Mouse (Mus musculus) MEL (cell line): ENCODE results near the gene Sgms1. TPM values are rescaled to one million over a fixed set of nuclear protein-coding genes. Genes with fewer than 3 reads are reported as not detected.

Source experiments
- DNase-seq: peaks from one replicate; pipeline ENCODE4 v3.0.0; 2011; ENCODE audit warnings: low read depth, low spot score
- H3K27ac ChIP-seq: 2 replicates; pipeline ENCODE4 v1.5.1; 2012; ENCODE audit warnings: low read depth, mild to moderate bottlenecking, control low read depth, low read length, moderate library complexity; ENCODE audit not compliant: control insufficient read depth
- H3K27me3 ChIP-seq, 2 experiments: fragments of 150-350 bp in 1 of 2; sonication (generic) in 1 of 2; 2 replicates each; pipeline ENCODE4 v1.6.1; 2012; ENCODE audit warnings: low read length in 2 of 2, mild to moderate bottlenecking in 2 of 2, improper control_type of control experiment in 1 of 2, moderate library complexity in 1 of 2; ENCODE audit not compliant: insufficient read depth in 2 of 2, control insufficient read depth in 1 of 2
- H3K36me3 ChIP-seq, 2 experiments: 2 replicates each; pipeline ENCODE4 v1.6.1; 2012 to 2014; ENCODE audit warnings: low read length in 2 of 2, improper control_type of control experiment in 1 of 2, inconsistent platforms in 1 of 2, mild to moderate bottlenecking in 1 of 2; ENCODE audit not compliant: insufficient read depth in 2 of 2, control insufficient read depth in 1 of 2
- H3K4me1 ChIP-seq, 2 experiments: fragments of 150-350 bp in 1 of 2; sonication (generic) in 1 of 2; 2 replicates each; pipeline ENCODE4 v1.6.1; 2012; ENCODE audit warnings: low read length in 2 of 2, improper control_type of control experiment in 1 of 2, mild to moderate bottlenecking in 1 of 2; ENCODE audit not compliant: insufficient read depth in 2 of 2, control insufficient read depth in 1 of 2
- H3K4me3 ChIP-seq, 2 experiments: fragments of 150-350 bp in 1 of 2; sonication (generic) in 1 of 2; 2 replicates each; pipeline ENCODE4 v1.5.1; 2012; ENCODE audit warnings: low read depth in 2 of 2, low read length in 2 of 2, mild to moderate bottlenecking in 2 of 2, moderate library complexity in 2 of 2, control low read depth in 1 of 2, improper control_type of control experiment in 1 of 2; ENCODE audit not compliant: control insufficient read depth in 1 of 2, insufficient read depth in 1 of 2
- H3K79me2 ChIP-seq: 2 replicates; pipeline ENCODE4 v1.6.1; 2012; ENCODE audit warnings: mild to moderate bottlenecking, low read length, moderate library complexity; ENCODE audit not compliant: control insufficient read depth, poor library complexity, insufficient read depth
- H3K9ac ChIP-seq: 2 replicates; pipeline ENCODE4 v1.6.1; 2012; ENCODE audit warnings: low read depth, mild to moderate bottlenecking, control low read depth, low read length, moderate library complexity; ENCODE audit not compliant: control insufficient read depth, poor library complexity, severe bottlenecking
- H3K9me3 ChIP-seq: fragments of 150-350 bp; sonication (generic); replicated peaks from 2 replicates; pipeline ENCODE4 v1.6.1; 2012; ENCODE audit warnings: mild to moderate bottlenecking, low read length, improper control_type of control experiment, moderate library complexity; ENCODE audit not compliant: insufficient read depth
- CHD1 ChIP-seq: IDR thresholded peaks from 2 replicates; pipeline ENCODE4 v1.6.1; 2012; ENCODE audit warnings: low read depth, mild to moderate bottlenecking, inconsistent platforms, low read length, improper control_type of control experiment
- CHD2 ChIP-seq: IDR thresholded peaks from 2 replicates; pipeline ENCODE4 v1.6.1; 2011; ENCODE audit warnings: low read length, improper control_type of control experiment
- CTCF ChIP-seq, 3 experiments: IDR thresholded peaks in 2 of 3; conservative IDR thresholded peaks in 1 of 3; 2 replicates each; pipeline ENCODE4 v1.5.1; 2011 to 2012; ENCODE audit warnings: low read length in 3 of 3, low read depth in 2 of 3, mild to moderate bottlenecking in 2 of 3, improper control_type of control experiment in 1 of 3, inconsistent platforms in 1 of 3, mixed read lengths in 1 of 3, moderate library complexity in 1 of 3; ENCODE audit not compliant: control insufficient read depth in 1 of 3, insufficient read depth in 1 of 3, poor library complexity in 1 of 3, severe bottlenecking in 1 of 3
- E2F4 ChIP-seq: IDR thresholded peaks from 2 replicates; pipeline ENCODE4 v1.6.1; 2011; ENCODE audit warnings: low read depth, low read length, improper control_type of control experiment, borderline replicate concordance
- ELF1 ChIP-seq: IDR thresholded peaks from 2 replicates; pipeline ENCODE4 v1.6.1; 2014; ENCODE audit warnings: low read depth, mild to moderate bottlenecking, inconsistent platforms, low read length, improper control_type of control experiment, moderate library complexity
- ETS1 ChIP-seq: IDR thresholded peaks from 2 replicates; pipeline ENCODE4 v1.6.1; 2012; ENCODE audit warnings: low read depth, mild to moderate bottlenecking, inconsistent platforms, low read length, improper control_type of control experiment, moderate library complexity
- GABPA ChIP-seq: IDR thresholded peaks from 2 replicates; pipeline ENCODE4 v1.6.1; 2012; ENCODE audit warnings: low read depth, mild to moderate bottlenecking, inconsistent platforms, low read length, improper control_type of control experiment, moderate library complexity
- GATA1 ChIP-seq: IDR thresholded peaks from 2 replicates; pipeline ENCODE4 v1.6.1; 2011; ENCODE audit warnings: low read depth, low read length, improper control_type of control experiment
- HCFC1 ChIP-seq: IDR thresholded peaks from 2 replicates; pipeline ENCODE4 v1.6.1; 2012; ENCODE audit warnings: low read depth, mild to moderate bottlenecking, inconsistent platforms, low read length, improper control_type of control experiment, moderate library complexity
- JUND ChIP-seq: IDR thresholded peaks from 2 replicates; pipeline ENCODE4 v1.6.1; 2011; ENCODE audit warnings: low read depth, mild to moderate bottlenecking, improper control_type of control experiment, low read length
- KAT2A ChIP-seq: conservative IDR thresholded peaks from 2 replicates; pipeline ENCODE4 v1.6.1; 2012; ENCODE audit warnings: low read depth, low read length, improper control_type of control experiment, inconsistent platforms
- MAX ChIP-seq: IDR thresholded peaks from 2 replicates; pipeline ENCODE4 v1.6.1; 2011; ENCODE audit warnings: low read length, improper control_type of control experiment
- MAZ ChIP-seq: IDR thresholded peaks from 2 replicates; pipeline ENCODE4 v1.6.1; 2012; ENCODE audit warnings: low read depth, mild to moderate bottlenecking, inconsistent platforms, low read length, improper control_type of control experiment
- MEF2A ChIP-seq: IDR thresholded peaks from 2 replicates; pipeline ENCODE4 v1.6.1; 2014; ENCODE audit warnings: low read depth, mild to moderate bottlenecking, inconsistent platforms, low read length, improper control_type of control experiment; ENCODE audit not compliant: poor library complexity, insufficient replicate concordance, severe bottlenecking; ENCODE audit errors: extremely low read depth
- MXI1 ChIP-seq: IDR thresholded peaks from 2 replicates; pipeline ENCODE4 v1.6.1; 2011; ENCODE audit warnings: mild to moderate bottlenecking, low read depth, low read length, improper control_type of control experiment
- NELFE ChIP-seq: IDR thresholded peaks from 2 replicates; pipeline ENCODE4 v1.6.1; 2011; ENCODE audit warnings: low read depth, low read length, improper control_type of control experiment
- NRF1 ChIP-seq: IDR thresholded peaks from 2 replicates; pipeline ENCODE4 v1.6.1; 2014; ENCODE audit warnings: low read depth, mild to moderate bottlenecking, inconsistent platforms, low read length, improper control_type of control experiment, moderate library complexity; ENCODE audit not compliant: poor library complexity, insufficient read depth, severe bottlenecking
- POLR2A ChIP-seq, 2 experiments: IDR thresholded peaks; 2 replicates each; pipeline ENCODE4 v1.6.1; 2011 to 2012; ENCODE audit warnings: low read length in 2 of 2, mild to moderate bottlenecking in 2 of 2, control low read depth in 1 of 2, improper control_type of control experiment in 1 of 2, low read depth in 1 of 2, moderate library complexity in 1 of 2; ENCODE audit not compliant: control insufficient read depth in 1 of 2, insufficient read depth in 1 of 2, poor library complexity in 1 of 2
- POLR2AphosphoS2 ChIP-seq: IDR thresholded peaks from 2 replicates; pipeline ENCODE4 v1.6.1; 2011; ENCODE audit warnings: low read length, improper control_type of control experiment
- POLR2AphosphoS5 ChIP-seq: IDR thresholded peaks from 2 replicates; pipeline ENCODE4 v1.6.1; 2012; ENCODE audit warnings: low read depth, borderline replicate concordance, mild to moderate bottlenecking, inconsistent platforms, low read length, moderate library complexity, mixed read lengths
- RAD21 ChIP-seq: IDR thresholded peaks from 2 replicates; pipeline ENCODE4 v1.6.1; 2011; ENCODE audit warnings: mild to moderate bottlenecking, low read depth, low read length, improper control_type of control experiment
- RCOR1 ChIP-seq: IDR thresholded peaks from 2 replicates; pipeline ENCODE4 v1.6.1; 2012; ENCODE audit warnings: low read depth, mild to moderate bottlenecking, inconsistent platforms, low read length, improper control_type of control experiment
- SIN3A ChIP-seq: IDR thresholded peaks from 2 replicates; pipeline ENCODE4 v1.6.1; 2012; ENCODE audit warnings: low read length, improper control_type of control experiment, inconsistent platforms
- SMC3 ChIP-seq: IDR thresholded peaks from 2 replicates; pipeline ENCODE4 v1.6.1; 2011; ENCODE audit warnings: low read depth, low read length, improper control_type of control experiment
- TAL1 ChIP-seq: IDR thresholded peaks from 2 replicates; pipeline ENCODE4 v1.6.1; 2012; ENCODE audit warnings: mild to moderate bottlenecking, inconsistent platforms, low read length, moderate library complexity, mixed read lengths
- TBP ChIP-seq: IDR thresholded peaks from 2 replicates; pipeline ENCODE4 v1.8.0; 2011; ENCODE audit warnings: low read depth, low read length, improper control_type of control experiment
- TCF12 ChIP-seq: IDR thresholded peaks from 2 replicates; pipeline ENCODE4 v1.6.1; 2014; ENCODE audit warnings: low read depth, mild to moderate bottlenecking, inconsistent platforms, low read length, improper control_type of control experiment, moderate library complexity
- UBTF ChIP-seq: IDR thresholded peaks from 2 replicates; pipeline ENCODE4 v1.6.1; 2012; ENCODE audit warnings: low read depth, mild to moderate bottlenecking, inconsistent platforms, low read length, improper control_type of control experiment, moderate library complexity, borderline replicate concordance; ENCODE audit not compliant: insufficient read depth
- USF1 ChIP-seq: IDR thresholded peaks from 2 replicates; pipeline ENCODE4 v1.6.1; 2014; ENCODE audit warnings: low read depth, mild to moderate bottlenecking, inconsistent platforms, low read length, improper control_type of control experiment, moderate library complexity
- USF2 ChIP-seq, 2 experiments: IDR thresholded peaks; 2 replicates each; pipeline ENCODE4 v1.6.1; 2011 to 2012; ENCODE audit warnings: improper control_type of control experiment in 2 of 2, low read length in 2 of 2, borderline replicate concordance in 1 of 2, inconsistent platforms in 1 of 2, low read depth in 1 of 2, mild to moderate bottlenecking in 1 of 2; ENCODE audit not compliant: insufficient read depth in 1 of 2
- ZC3H11A ChIP-seq: IDR thresholded peaks from 2 replicates; pipeline ENCODE4 v1.6.1; 2012; ENCODE audit warnings: low read depth, mild to moderate bottlenecking, inconsistent platforms, low read length, improper control_type of control experiment
- ZKSCAN1 ChIP-seq: IDR thresholded peaks from 2 replicates; pipeline ENCODE4 v1.6.1; 2012; ENCODE audit warnings: low read depth, mild to moderate bottlenecking, inconsistent platforms, low read length, improper control_type of control experiment, moderate library complexity
- ZMIZ1 ChIP-seq: IDR thresholded peaks from 2 replicates; pipeline ENCODE4 v1.6.1; 2012; ENCODE audit warnings: low read depth, mild to moderate bottlenecking, inconsistent platforms, low read length, improper control_type of control experiment, moderate library complexity
- polyA plus RNA-seq, 2 experiments: library from polyadenylated mRNA; stranded (reverse) in 1 of 2; unstranded in 1 of 2; fragments of >175 nt in 1 of 2; fragments of >200 nt in 1 of 2; gene quantifications; 2 replicates each; pipeline versions ENCODE4 v1.2.1 to v1.2.4; 2012; ENCODE audit warnings: low replicate concordance in 2 of 2, low read depth in 1 of 2; ENCODE audit not compliant: insufficient read length in 2 of 2, insufficient read depth in 1 of 2, missing spikeins in 1 of 2
- total RNA-seq: library from RNA; depleted of rRNA; stranded (reverse); fragments of 300-350 nt; gene quantifications from 2 replicates; pipeline ENCODE4 v1.2.3, GENCODE M21; 2012

The Sgms1 gene
- total and polyA plus RNA-seq, 3 experiments: 16.3 to 18.5 TPM; not detected in 1

DNA sequence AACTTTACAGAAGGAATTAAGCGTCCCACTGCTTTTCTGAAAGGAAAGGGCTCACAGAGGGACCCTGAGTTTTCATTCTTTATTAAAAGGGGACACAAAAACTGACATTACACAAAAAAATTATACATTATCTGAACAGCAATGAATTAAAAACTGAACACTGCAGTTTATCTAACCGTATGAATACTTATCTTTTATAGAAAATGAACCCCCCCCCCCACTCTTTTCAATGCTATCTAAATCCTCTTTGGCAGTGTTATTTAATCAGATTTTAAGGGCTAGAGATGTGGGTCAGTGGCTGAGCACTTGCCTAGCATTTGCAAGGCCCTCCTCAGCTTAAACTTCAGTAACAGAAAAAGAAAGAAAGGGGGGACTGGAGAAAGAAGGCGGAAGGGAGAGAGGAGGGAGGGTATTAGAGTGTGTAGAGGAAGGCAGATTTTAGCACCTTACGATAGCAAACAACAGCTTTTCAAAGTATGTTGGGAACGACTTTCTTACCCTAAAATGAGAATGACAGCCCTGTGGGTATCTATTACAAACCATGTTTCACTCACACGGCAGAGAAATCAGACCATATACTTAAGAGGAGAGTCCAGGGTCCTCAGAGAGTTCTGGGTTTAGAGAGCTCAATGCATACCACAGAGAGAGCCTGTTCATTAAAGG lies 215.9 kb downstream of the Sgms1 start (continued):
- TF ChIP-seq ZMIZ1: no peak
- no peak for TF ChIP-seq POLR2A (IDR thresholded peaks at IDR 0.05; ENCODE audit: control insufficient read depth in 1 of 2, insufficient read depth in 1 of 2, low read depth in 1 of 2, low read length in 2 of 2, poor library complexity in 1 of 2)
- no peak; the same call in 1 of the 2 replicates for TF ChIP-seq RAD21

GRCm38 (mm10) chr19:32172511-32172981 lies 217.0 kb downstream of the Sgms1 start:
- Histone ChIP-seq H3K27me3 (no peaks in the 10 kb centered on the region), H3K36me3 (peaks cover 3 to 44% of the 10 kb centered on the region in 2 experiments; a peak in 2 of 4 replicates), H3K9me3 (no peaks in the 10 kb centered on the region), H3K4me1 (peaks cover 28 to 40% of the 10 kb centered on the region in 2 experiments), H3K4me3 (peak overlapping the region in 1 of 2 experiments; percentile 12; a peak in 1 of 4 replicates), H3K27ac (peak overlapping the region; percentile 97), H3K9ac (peak overlapping the region; percentile 57), H3K79me2 (no peaks in the 10 kb centered on the region; the same call in none of the 2 replicates)
- DNase-seq: peak; percentile 98
- TF ChIP-seq CHD2: no peak
- 0 out of 2 replicates have a peak, but pooled peaks have one; percentile 22 for TF ChIP-seq HCFC1
- peak in 1 of 2 experiments; percentile 55; a peak in 1 of 4 replicates for TF ChIP-seq POLR2A (IDR thresholded peaks at IDR 0.05; ENCODE audit: control insufficient read depth in 1 of 2, insufficient read depth in 1 of 2, low read depth in 1 of 2, low read length in 2 of 2, poor library complexity in 1 of 2)
- peak; percentile 83 for TF ChIP-seq GATA1
- no peak for TF ChIP-seq POLR2AphosphoS2
- no peak; the same call in 1 of the 2 replicates for TF ChIP-seq MXI1
- no peak for TF ChIP-seq USF1
- peak; percentile 86 for TF ChIP-seq ETS1
- TF ChIP-seq NELFE: peak; percentile 49
- TF ChIP-seq GABPA: peak; percentile 85
- TF ChIP-seq KAT2A: no peak
- no peak for TF ChIP-seq POLR2AphosphoS5
- peak; percentile 85 for TF ChIP-seq TAL1
- no peak for TF ChIP-seq NRF1
- peak; percentile 97 for TF ChIP-seq RCOR1
- no peak for TF ChIP-seq SMC3
- peak; percentile 0; the same call in 1 of the 2 replicates for TF ChIP-seq RAD21
- TF ChIP-seq USF2 (IDR thresholded peaks at IDR 0.05; ENCODE audit: borderline replicate concordance in 1 of 2, insufficient read depth in 1 of 2, low read depth in 1 of 2, low read length in 2 of 2): no peak
- TF ChIP-seq CHD1: no peak
- TF ChIP-seq MEF2A: no peak
- TF ChIP-seq TBP: peak; percentile 84
- no peak for TF ChIP-seq ZC3H11A
- peak; percentile 78 for TF ChIP-seq TCF12
- peak; percentile 44; the same call in 1 of the 2 replicates for TF ChIP-seq ELF1
- TF ChIP-seq MAX: peak; percentile 62
- no peak for TF ChIP-seq UBTF
- TF ChIP-seq CTCF (IDR thresholded peaks at IDR 0.05 in 2 of 3, conservative IDR thresholded peaks at IDR 0.05 in 1 of 3; ENCODE audit: control insufficient read depth in 1 of 3, insufficient read depth in 1 of 3, low read depth in 2 of 3, low read length in 3 of 3, poor library complexity in 1 of 3, severe bottlenecking in 1 of 3): no peak
- TF ChIP-seq MAZ: peak; percentile 72; the same call in 1 of the 2 replicates
- peak; percentile 89 for TF ChIP-seq ZMIZ1
- TF ChIP-seq JUND: 0 out of 2 replicates have a peak, but pooled peaks have one; percentile 68
- TF ChIP-seq ZKSCAN1: no peak
- TF ChIP-seq E2F4: no peak
- peak; percentile 75 for TF ChIP-seq SIN3A
